Mouse (Mus musculus) thymus, postnatal 4 days (tissue): ENCODE measurements around the gene Gm10521.
"Not testable (repeated sequence)": the region's sequence is repeated elsewhere in the genome, so short reads cannot be mapped to it uniquely, and the experiment has no call there.

Experiments
- DNase-seq: peaks from one replicate; pipeline ENCODE4 v3.0.0; 2021

The Gm10521 gene

GRCm38 (mm10) chr1:171895364-171895763 is at the start of gene Gm10521:
TSS of gene Gm10521 (plus strand) at chr1:171895664.
- not testable (repeated sequence) for DNase-seq

- DNase-seq = no peak
Observed at GRCm38 (mm10) chr1:171848201-171848600, 47.3 kb upstream of the Gm10521 start.

GRCm38 (mm10) chr1:171848757-171849156 is 46.7 kb upstream of the Gm10521 start:
- no peak for DNase-seq

- no peak for DNase-seq
Observed at GRCm38 (mm10) chr1:171849454-171849853, 46.0 kb upstream of the Gm10521 start.

GRCm38 (mm10) chr1:171865467-171865866 is 30.0 kb upstream of the Gm10521 start:
- DNase-seq = no peak

GRCm38 (mm10) chr1:171886989-171887388 is 8.5 kb upstream of the Gm10521 start:
- DNase-seq = no peak

GRCm38 (mm10) chr1:171904011-171904410 is 8.5 kb downstream of the Gm10521 start:
- no peak for DNase-seq

- peak; percentile 39 for DNase-seq
Observed at GRCm38 (mm10) chr1:171915638-171916458, 20.4 kb downstream of the Gm10521 start.

GRCm38 (mm10) chr1:171917305-171918039 is 22.0 kb downstream of the Gm10521 start, which contains the start of gene Slamf6:
TSS of gene Slamf6 (plus strand) at chr1:171917515.
- DNase-seq = peak; percentile 66

- peak; percentile 25 for DNase-seq
Observed at GRCm38 (mm10) chr1:171918136-171918920, 22.9 kb downstream of the Gm10521 start.

GRCm38 (mm10) chr1:171919193-171919592 is 23.7 kb downstream of the Gm10521 start:
- peak; percentile 84 for DNase-seq

- DNase-seq = peak; percentile 47
Observed at GRCm38 (mm10) chr1:171919901-171920510, 24.5 kb downstream of the Gm10521 start.

GRCm38 (mm10) chr1:171920989-171921621 is 25.6 kb downstream of the Gm10521 start:
- peak; percentile 61 for DNase-seq

- DNase-seq = peak; percentile 47
Observed at GRCm38 (mm10) chr1:171921641-171922040, 26.2 kb downstream of the Gm10521 start.

GRCm38 (mm10) chr1:171922844-171923243 is 27.4 kb downstream of the Gm10521 start:
- DNase-seq = no peak

GRCm38 (mm10) chr1:171924900-171925299 is 29.4 kb downstream of the Gm10521 start:
- DNase-seq = no peak

- DNase-seq = no peak
Observed at GRCm38 (mm10) chr1:171933851-171934250, 38.4 kb downstream of the Gm10521 start.

GRCm38 (mm10) chr1:171938952-171939948 is 43.8 kb downstream of the Gm10521 start:
- DNase-seq = peak; percentile 45

GRCm38 (mm10) chr1:171940626-171941025 is 45.2 kb downstream of the Gm10521 start:
- no peak for DNase-seq

- DNase-seq = no peak
Observed at GRCm38 (mm10) chr1:171946447-171946995, 51.1 kb downstream of the Gm10521 start.
